Mouse (Mus musculus): ENCODE data around the gene Nr5a2. TPM values are rescaled to one million over a fixed set of nuclear protein-coding genes. Genes with fewer than 3 reads are reported as not detected.

Nr5a2 gene
- polyA plus RNA-seq, 1 experiment from 2014 or later = 0.75 TPM

- 2% methylated on average over 20 of the region's 20 CpGs for WGBS
- Histone ChIP-seq H3K4me2 (peak overlapping the region; percentile 84), H3K9me3 (replicated peaks) (no peaks in the 10 kb centered on the region; the same call in 1 of the 2 replicates), H3K27ac (no peak overlapping the region), H3K4me3 (replicated peaks) (peak overlapping the region; percentile 46), H3K36me3 (no peaks in the 10 kb centered on the region), H3K4me1 (peaks cover 44% of the 10 kb centered on the region), H3K27me3 (peaks cover 95% of the 10 kb centered on the region), H3K9ac (no peak overlapping the region)
- ATAC-seq (replicated peaks; ENCODE audit: low FRiP score) = no peak
Observed at GRCm38 (mm10) chr1:136947394-136948126, 12.7 kb downstream of the Nr5a2 start.

- Histone ChIP-seq H3K9me3 (replicated peaks) (no peaks in the 10 kb centered on the region; the same call in 1 of the 2 replicates), H3K4me2 (peak overlapping the region; percentile 84), H3K27me3 (peaks cover 93% of the 10 kb centered on the region), H3K36me3 (no peaks in the 10 kb centered on the region), H3K9ac (no peak overlapping the region), H3K4me1 (peaks cover 37% of the 10 kb centered on the region), H3K27ac (no peak overlapping the region), H3K4me3 (replicated peaks) (peak overlapping the region; percentile 46)
- ATAC-seq (replicated peaks; ENCODE audit: low FRiP score) = no peak
- 1% methylated on average over 18 of the region's 18 CpGs for WGBS
Observed at GRCm38 (mm10) chr1:136946806-136947393, 13.3 kb downstream of the Nr5a2 start.

- Histone ChIP-seq H3K36me3 (no peaks in the 10 kb centered on the region), H3K4me2 (peak overlapping the region; percentile 84), H3K9ac (no peak overlapping the region), H3K4me1 (peaks cover 37% of the 10 kb centered on the region), H3K4me3 (replicated peaks) (peak overlapping the region; percentile 46), H3K27ac (no peak overlapping the region), H3K9me3 (replicated peaks) (no peaks in the 10 kb centered on the region; the same call in 1 of the 2 replicates), H3K27me3 (peaks cover 91% of the 10 kb centered on the region)
- 4% methylated on average over 8 of the region's 8 CpGs for WGBS
- ATAC-seq (replicated peaks; ENCODE audit: low FRiP score) = no peak
Observed at GRCm38 (mm10) chr1:136946404-136946803, 13.8 kb downstream of the Nr5a2 start.

GRCm38 (mm10) chr1:136945876-136946275 lies 14.4 kb downstream of the Nr5a2 start:
- Histone ChIP-seq H3K27me3 (peaks cover 88% of the 10 kb centered on the region), H3K4me2 (peak overlapping the region; percentile 84), H3K4me1 (peaks cover 37% of the 10 kb centered on the region), H3K9me3 (replicated peaks) (no peaks in the 10 kb centered on the region), H3K9ac (no peak overlapping the region), H3K36me3 (no peaks in the 10 kb centered on the region), H3K27ac (no peak overlapping the region), H3K4me3 (replicated peaks) (0 out of 2 replicates have a peak overlapping the region, but pooled peaks have one; percentile 46)
- 2% methylated on average over 10 of the region's 10 CpGs for WGBS
- ATAC-seq (replicated peaks; ENCODE audit: low FRiP score) = no peak

- H3K36me3 ChIP-seq = no peaks in the 10 kb centered on the region
- H3K27ac ChIP-seq = no peak overlapping the region
- H3K4me3 ChIP-seq (replicated peaks) = no peak overlapping the region
- H3K9me3 ChIP-seq (replicated peaks) = no peaks in the 10 kb centered on the region
- H3K9ac ChIP-seq = no peak overlapping the region
- ATAC-seq (replicated peaks; ENCODE audit: low FRiP score) = no peak
- peaks cover 87% of the 10 kb centered on the region for H3K27me3 ChIP-seq
- peaks cover 37% of the 10 kb centered on the region for H3K4me1 ChIP-seq
- WGBS = 11% methylated on average over 7 of the region's 7 CpGs
- H3K4me2 ChIP-seq = no peak overlapping the region
Observed at GRCm38 (mm10) chr1:136945426-136945825, 14.8 kb downstream of the Nr5a2 start.

GRCm38 (mm10) chr1:136940603-136941002 lies 19.6 kb downstream of the Nr5a2 start:
- H3K27ac ChIP-seq = no peak overlapping the region
- 80% methylated on average over 5 of the region's 5 CpGs for WGBS
- H3K4me3 ChIP-seq (replicated peaks) = no peak overlapping the region
- H3K4me1 ChIP-seq = 0 out of 2 replicates have a peak, but pooled peaks cover 3% of the 10 kb centered on the region
- no peak for ATAC-seq (replicated peaks; ENCODE audit: low FRiP score)
- H3K36me3 ChIP-seq = no peaks in the 10 kb centered on the region
- peaks cover 53% of the 10 kb centered on the region for H3K27me3 ChIP-seq
- no peak overlapping the region for H3K4me2 ChIP-seq
- no peak overlapping the region for H3K9ac ChIP-seq
- H3K9me3 ChIP-seq (replicated peaks) = no peaks in the 10 kb centered on the region

GRCm38 (mm10) chr1:136939220-136939619 lies 21.0 kb downstream of the Nr5a2 start:
- H3K27me3 ChIP-seq = peaks cover 40% of the 10 kb centered on the region
- H3K4me1 ChIP-seq = no peaks in the 10 kb centered on the region
- WGBS = 83% methylated on average over 1 of the region's 1 CpGs
- no peaks in the 10 kb centered on the region for H3K9me3 ChIP-seq (replicated peaks)
- no peak overlapping the region for H3K4me2 ChIP-seq
- H3K36me3 ChIP-seq = no peaks in the 10 kb centered on the region
- no peak overlapping the region for H3K9ac ChIP-seq
- no peak for ATAC-seq (replicated peaks; ENCODE audit: low FRiP score)
- H3K27ac ChIP-seq = no peak overlapping the region
- H3K4me3 ChIP-seq (replicated peaks) = no peak overlapping the region

- Histone ChIP-seq H3K4me3 (replicated peaks) (no peak overlapping the region), H3K36me3 (no peaks in the 10 kb centered on the region), H3K9me3 (replicated peaks) (no peaks in the 10 kb centered on the region), H3K4me2 (no peak overlapping the region), H3K27ac (no peak overlapping the region), H3K27me3 (peaks cover 41% of the 10 kb centered on the region), H3K4me1 (no peaks in the 10 kb centered on the region), H3K9ac (no peak overlapping the region)
- 85% methylated on average over 9 of the region's 9 CpGs for WGBS
- ATAC-seq (replicated peaks; ENCODE audit: low FRiP score) = no peak
Observed at GRCm38 (mm10) chr1:136935960-136936324, 24.3 kb downstream of the Nr5a2 start.

GRCm38 (mm10) chr1:136935316-136935959 lies 24.8 kb downstream of the Nr5a2 start:
- no peak for ATAC-seq (replicated peaks; ENCODE audit: low FRiP score)
- no peaks in the 10 kb centered on the region for H3K36me3 ChIP-seq
- 44% methylated on average over 8 of the region's 8 CpGs for WGBS
- no peak overlapping the region for H3K27ac ChIP-seq
- H3K9ac ChIP-seq = no peak overlapping the region
- no peak overlapping the region for H3K4me2 ChIP-seq
- no peaks in the 10 kb centered on the region for H3K4me1 ChIP-seq
- H3K9me3 ChIP-seq (replicated peaks) = no peaks in the 10 kb centered on the region
- peaks cover 37% of the 10 kb centered on the region for H3K27me3 ChIP-seq
- no peak overlapping the region for H3K4me3 ChIP-seq (replicated peaks)

GRCm38 (mm10) chr1:136934051-136934450 lies 26.2 kb downstream of the Nr5a2 start:
- 85% methylated on average over 10 of the region's 10 CpGs for WGBS
- Histone ChIP-seq H3K4me1 (no peaks in the 10 kb centered on the region), H3K27ac (no peak overlapping the region), H3K9ac (no peak overlapping the region), H3K9me3 (replicated peaks) (no peaks in the 10 kb centered on the region), H3K4me3 (replicated peaks) (no peak overlapping the region), H3K4me2 (no peak overlapping the region), H3K27me3 (peaks cover 35% of the 10 kb centered on the region), H3K36me3 (no peaks in the 10 kb centered on the region)
- no peak for ATAC-seq (replicated peaks; ENCODE audit: low FRiP score)

GRCm38 (mm10) chr1:136931026-136931425 lies 29.2 kb downstream of the Nr5a2 start:
- Histone ChIP-seq H3K9me3 (replicated peaks) (no peaks in the 10 kb centered on the region), H3K27me3 (peaks cover 32% of the 10 kb centered on the region), H3K9ac (no peak overlapping the region), H3K4me2 (no peak overlapping the region), H3K27ac (no peak overlapping the region), H3K36me3 (no peaks in the 10 kb centered on the region), H3K4me3 (replicated peaks) (no peak overlapping the region), H3K4me1 (no peaks in the 10 kb centered on the region)
- ATAC-seq (replicated peaks; ENCODE audit: low FRiP score) = no peak
- WGBS = 81% methylated on average over 5 of the region's 5 CpGs

- Histone ChIP-seq H3K27me3 (peaks cover 30% of the 10 kb centered on the region), H3K27ac (no peak overlapping the region), H3K4me3 (replicated peaks) (no peak overlapping the region), H3K9ac (no peak overlapping the region), H3K4me1 (no peaks in the 10 kb centered on the region), H3K4me2 (no peak overlapping the region), H3K9me3 (replicated peaks) (no peaks in the 10 kb centered on the region), H3K36me3 (no peaks in the 10 kb centered on the region)
- ATAC-seq (replicated peaks; ENCODE audit: low FRiP score) = no peak
- 95% methylated on average over 6 of the region's 6 CpGs for WGBS
Observed at GRCm38 (mm10) chr1:136929743-136930142, 30.5 kb downstream of the Nr5a2 start.

All from kidney, embryonic 15.5 days (tissue).